Mouse (Mus musculus): ENCODE measurements at regions not wholly inside any gene's neighbourhood (a gene's known extent, or its start where the extent isn't known, plus 50 kb on each side); places are given as distances from the start of the nearest gene placed in this dataset.
"Not testable (repeated sequence)": the region's sequence is repeated elsewhere in the genome, so short reads cannot be mapped to it uniquely, and the experiment has no call there.

DNA sequence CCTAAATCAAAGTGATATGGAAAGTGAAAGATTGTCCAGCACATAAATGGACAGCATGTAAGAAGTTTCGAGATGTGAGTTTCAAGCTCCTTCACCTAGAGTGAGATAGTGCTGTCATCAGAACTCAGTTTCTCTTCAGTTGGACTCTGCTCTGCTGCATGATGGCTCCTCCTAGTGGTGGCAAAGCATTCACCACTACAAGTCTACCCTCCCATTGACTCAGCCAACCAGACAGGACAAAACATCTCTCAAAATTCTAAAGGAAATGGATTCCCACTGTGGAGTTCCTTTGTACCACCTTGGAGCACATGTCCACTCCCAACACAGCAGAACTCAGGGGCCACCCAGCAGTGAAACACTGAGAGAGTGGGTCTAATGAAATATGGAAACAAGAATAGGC is 367.8 kb upstream of the Ngly1 start:
- no peak overlapping the region for H3K9ac ChIP-seq
- no peaks in the 10 kb centered on the region for H3K9me3 ChIP-seq (replicated peaks)
- H3K27me3 ChIP-seq: no peaks in the 10 kb centered on the region
- no peak overlapping the region for H3K4me2 ChIP-seq
- no peak overlapping the region for H3K4me3 ChIP-seq (replicated peaks)
- no peaks in the 10 kb centered on the region for H3K4me1 ChIP-seq
- no peak overlapping the region for H3K27ac ChIP-seq
- WGBS: 72% methylated on average over 1 of the region's 1 CpGs
- no peaks in the 10 kb centered on the region for H3K36me3 ChIP-seq
- ATAC-seq (replicated peaks; ENCODE audit: low FRiP score): 0 out of 2 replicates have a peak, but pooled peaks have one; percentile 52

DNA sequence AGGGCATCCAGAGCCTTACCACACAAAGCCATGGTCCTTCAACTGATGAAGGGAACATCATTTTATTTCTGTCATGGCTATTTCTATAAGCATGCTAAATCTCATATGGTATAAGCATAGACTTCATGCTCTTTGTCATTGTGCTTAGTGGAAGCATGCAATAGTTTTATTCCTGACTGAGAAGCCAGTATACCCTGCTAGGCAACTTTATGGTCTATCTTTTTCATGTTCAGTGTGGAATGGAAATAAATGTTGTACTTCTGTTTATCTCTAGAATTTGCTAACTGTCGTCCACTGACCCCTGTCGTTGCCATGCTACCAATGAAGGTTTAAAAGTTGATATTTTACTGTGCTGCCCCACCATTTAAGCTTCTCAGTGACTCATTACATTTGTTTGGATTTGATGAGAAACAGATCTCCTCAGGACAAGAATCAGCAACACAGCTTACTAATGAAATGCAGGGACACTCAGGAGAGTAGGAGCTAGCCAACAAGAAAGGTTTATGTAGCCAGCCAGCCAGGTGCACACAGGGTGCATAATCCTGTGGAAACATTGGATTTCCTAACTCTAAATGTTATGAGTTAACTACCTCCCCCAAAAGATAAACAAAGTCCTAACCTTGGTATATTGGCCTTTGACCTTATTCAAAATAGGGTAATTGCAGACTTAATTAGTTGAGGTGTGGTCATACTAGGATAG is 364.3 kb upstream of the Ngly1 start:
- no peak for ATAC-seq (replicated peaks; ENCODE audit: low FRiP score)
- 69% methylated on average over 2 of the region's 2 CpGs for WGBS

DNA sequence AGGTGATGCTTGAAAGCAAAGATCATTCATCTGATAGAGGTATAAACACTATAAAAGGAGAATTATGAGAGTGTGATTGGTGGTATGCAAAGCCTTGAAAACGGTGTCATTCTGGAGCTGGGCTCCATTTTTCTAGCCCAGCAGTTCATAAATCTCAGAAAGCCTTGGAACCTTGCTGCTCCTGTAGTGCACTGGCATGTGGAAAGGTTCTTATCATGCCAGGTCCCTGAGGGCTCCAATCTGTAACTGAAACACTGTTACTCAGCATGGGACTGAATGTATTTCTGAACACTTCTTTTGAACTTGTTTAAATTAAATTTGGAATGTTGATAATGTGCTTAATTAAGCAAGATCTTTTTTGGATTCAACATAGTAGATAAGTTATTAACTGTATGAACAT is 352.0 kb upstream of the Ngly1 start:
- Histone ChIP-seq H3K27me3 (no peaks in the 10 kb centered on the region), H3K4me3 (replicated peaks) (no peak overlapping the region), H3K36me3 (no peaks in the 10 kb centered on the region), H3K4me2 (no peak overlapping the region), H3K4me1 (no peaks in the 10 kb centered on the region), H3K27ac (no peak overlapping the region), H3K9me3 (replicated peaks) (no peaks in the 10 kb centered on the region), H3K9ac (no peak overlapping the region)
- ATAC-seq (replicated peaks; ENCODE audit: low FRiP score): no peak
- 42% methylated on average over 1 of the region's 1 CpGs for WGBS

More for the DNA sequence above, 364.3 kb upstream of the Ngly1 start:
- Histone ChIP-seq H3K27ac (no peak overlapping the region), H3K4me1 (no peaks in the 10 kb centered on the region), H3K4me2 (no peak overlapping the region), H3K9ac (no peak overlapping the region), H3K27me3 (no peaks in the 10 kb centered on the region), H3K4me3 (replicated peaks) (no peak overlapping the region), H3K9me3 (replicated peaks) (no peaks in the 10 kb centered on the region), H3K36me3 (no peaks in the 10 kb centered on the region)

DNA sequence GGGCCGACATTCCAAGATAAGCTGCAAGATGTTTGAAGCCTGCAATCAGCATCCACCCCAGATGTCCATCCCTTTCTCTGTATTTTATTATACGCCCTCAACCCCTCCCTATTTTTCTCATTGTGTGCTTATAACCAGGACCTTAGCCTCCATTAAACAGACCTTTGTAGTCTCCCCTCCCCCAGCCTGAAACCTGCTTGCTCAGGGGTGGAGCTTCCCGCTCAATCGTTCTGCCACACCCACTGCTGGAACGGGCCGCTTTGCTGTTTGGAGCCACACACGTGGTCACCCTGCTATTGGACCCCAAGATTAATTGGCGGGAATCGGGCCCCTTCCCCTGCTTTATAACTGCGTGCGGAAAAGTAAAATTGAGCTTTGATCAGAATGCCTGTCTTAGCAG is 342.7 kb upstream of the Ngly1 start:
- H3K4me2 ChIP-seq; H3K36me3 ChIP-seq; ATAC-seq (replicated peaks; ENCODE audit: low FRiP score); H3K27me3 ChIP-seq; H3K9me3 ChIP-seq (replicated peaks); H3K27ac ChIP-seq; H3K4me3 ChIP-seq (replicated peaks); H3K9ac ChIP-seq; H3K4me1 ChIP-seq: not testable (repeated sequence)
- WGBS: 78% methylated on average over 11 of the region's 11 CpGs

DNA sequence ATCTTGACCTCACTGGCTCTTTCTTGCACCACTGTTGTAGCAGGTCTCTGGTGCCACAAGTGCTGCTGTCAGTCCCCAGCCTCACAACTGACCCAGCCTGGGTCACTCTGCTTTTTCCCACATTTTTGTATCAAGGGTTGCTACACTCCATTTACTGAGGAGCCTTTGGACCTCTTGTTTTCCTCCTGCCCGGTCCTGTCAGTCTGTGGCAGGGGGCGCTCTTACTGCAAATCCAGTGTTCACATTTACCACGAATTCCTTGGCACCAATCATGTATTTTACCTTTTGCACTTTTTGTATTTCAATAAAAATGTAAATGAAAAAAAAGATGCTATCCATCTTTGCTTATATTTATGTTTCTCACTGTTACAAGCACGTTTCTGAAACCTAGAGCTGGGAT is 335.9 kb upstream of the Ngly1 start:
- not testable (repeated sequence) for H3K36me3 ChIP-seq; H3K4me1 ChIP-seq; ATAC-seq (replicated peaks; ENCODE audit: low FRiP score); H3K4me2 ChIP-seq; H3K27me3 ChIP-seq; H3K4me3 ChIP-seq (replicated peaks); H3K9ac ChIP-seq; H3K9me3 ChIP-seq (replicated peaks); H3K27ac ChIP-seq
- 70% methylated on average over 4 of the region's 4 CpGs for WGBS

DNA sequence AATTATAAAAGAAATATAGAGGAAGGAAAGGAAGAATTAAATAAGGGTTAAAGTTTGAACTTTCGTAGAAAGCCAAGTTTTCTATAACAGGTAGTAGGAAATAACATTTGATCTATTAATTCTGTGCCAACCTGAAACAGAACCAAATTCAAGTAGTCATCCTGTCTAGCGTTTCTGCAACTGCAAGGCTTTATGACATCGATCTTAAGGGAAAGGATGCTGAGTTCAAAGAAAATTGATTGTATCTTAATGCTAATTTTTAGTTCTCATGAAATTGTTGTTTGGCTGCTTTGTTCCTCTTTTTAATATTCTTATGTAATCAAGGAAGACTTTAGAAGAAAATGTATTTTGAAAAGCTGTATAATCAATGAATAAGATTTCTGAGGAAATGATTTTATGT is 334.9 kb upstream of the Ngly1 start:
- no peaks in the 10 kb centered on the region for H3K4me1 ChIP-seq

DNA sequence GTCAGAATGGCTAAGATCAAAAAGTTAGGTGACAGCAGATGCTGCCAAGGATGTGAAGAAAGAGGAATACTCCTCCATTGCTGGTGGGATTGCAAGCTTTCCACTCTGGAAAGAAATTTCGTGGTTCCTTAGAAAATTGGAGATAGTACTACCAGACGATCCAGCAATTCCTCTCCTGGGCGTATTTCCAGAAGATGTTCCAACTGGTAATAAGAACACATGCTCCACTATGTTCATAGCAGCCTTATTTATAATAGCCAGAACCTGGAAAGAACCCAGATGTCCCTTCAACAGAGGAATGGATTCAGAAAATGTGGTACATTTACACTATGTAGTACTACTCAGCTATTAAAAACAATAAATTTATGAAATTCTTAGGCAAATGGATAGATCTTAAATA is 324.4 kb upstream of the Ngly1 start:
- H3K27me3 ChIP-seq; H3K9me3 ChIP-seq (replicated peaks); H3K27ac ChIP-seq; H3K4me1 ChIP-seq; H3K36me3 ChIP-seq; H3K4me3 ChIP-seq (replicated peaks); H3K9ac ChIP-seq; H3K4me2 ChIP-seq; ATAC-seq (replicated peaks; ENCODE audit: low FRiP score): not testable (repeated sequence)
- WGBS: 87% methylated on average over 3 of the region's 3 CpGs

More for the DNA sequence above, 334.9 kb upstream of the Ngly1 start:
- no peak overlapping the region for H3K27ac ChIP-seq
- H3K36me3 ChIP-seq: no peaks in the 10 kb centered on the region
- H3K4me3 ChIP-seq (replicated peaks): no peak overlapping the region
- no peak overlapping the region for H3K4me2 ChIP-seq
- no peak overlapping the region for H3K9ac ChIP-seq
- no peaks in the 10 kb centered on the region for H3K9me3 ChIP-seq (replicated peaks)
- ATAC-seq (replicated peaks; ENCODE audit: low FRiP score): no peak
- WGBS: 83% methylated on average over 3 of the region's 3 CpGs
- no peaks in the 10 kb centered on the region for H3K27me3 ChIP-seq

DNA sequence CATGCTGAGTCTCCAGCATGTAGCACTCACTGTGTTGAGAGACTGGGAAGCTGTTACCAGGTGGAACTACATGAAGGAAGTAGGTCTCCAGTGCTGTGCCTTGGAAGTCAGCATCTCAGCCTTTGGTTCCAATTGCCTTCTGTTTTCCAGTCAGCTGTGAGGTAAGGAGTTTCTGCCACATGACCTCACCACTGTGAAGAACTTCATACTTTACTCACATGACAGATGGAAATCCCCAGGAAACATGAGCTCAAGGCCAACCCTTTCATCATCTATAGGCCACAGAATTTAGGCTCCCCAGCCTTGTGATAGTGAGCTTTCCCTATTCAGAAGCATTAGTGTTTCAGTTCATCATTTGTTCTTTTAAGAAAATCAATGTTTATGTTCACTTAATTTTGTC is 314.4 kb upstream of the Ngly1 start:
- H3K4me2 ChIP-seq: no peak overlapping the region
- no peak overlapping the region for H3K27ac ChIP-seq
- H3K36me3 ChIP-seq: no peaks in the 10 kb centered on the region
- no peak overlapping the region for H3K9ac ChIP-seq
- ATAC-seq (replicated peaks; ENCODE audit: low FRiP score): no peak
- H3K4me3 ChIP-seq (replicated peaks): no peak overlapping the region
- H3K27me3 ChIP-seq: no peaks in the 10 kb centered on the region
- no peaks in the 10 kb centered on the region for H3K4me1 ChIP-seq
- no peaks in the 10 kb centered on the region for H3K9me3 ChIP-seq (replicated peaks)

DNA sequence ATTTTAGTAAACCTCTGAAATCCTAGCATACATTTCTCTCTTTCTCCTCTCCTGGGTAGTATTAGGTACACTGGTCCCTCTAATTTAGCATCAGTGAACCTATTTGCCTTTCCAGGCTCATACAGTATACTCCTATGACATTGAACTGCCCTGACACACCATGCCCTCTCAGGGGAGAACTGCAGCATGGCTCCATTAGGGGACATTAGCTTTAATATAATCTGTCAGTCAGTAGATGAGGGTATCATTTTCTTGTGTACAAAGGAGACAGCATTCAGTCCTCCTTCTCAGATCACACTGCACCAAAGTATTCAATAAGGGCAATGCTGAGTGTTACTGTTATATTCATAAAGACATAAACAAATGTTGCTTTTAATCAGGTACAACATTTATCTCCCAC is 278.8 kb upstream of the Ngly1 start:
- ATAC-seq (replicated peaks; ENCODE audit: low FRiP score): no peak
- H3K4me2 ChIP-seq: no peak overlapping the region
- no peak overlapping the region for H3K9ac ChIP-seq
- no peak overlapping the region for H3K4me3 ChIP-seq (replicated peaks)
- H3K9me3 ChIP-seq (replicated peaks): no peaks in the 10 kb centered on the region
- no peaks in the 10 kb centered on the region for H3K4me1 ChIP-seq
- no peaks in the 10 kb centered on the region for H3K27me3 ChIP-seq
- no peaks in the 10 kb centered on the region for H3K36me3 ChIP-seq
- H3K27ac ChIP-seq: no peak overlapping the region

DNA sequence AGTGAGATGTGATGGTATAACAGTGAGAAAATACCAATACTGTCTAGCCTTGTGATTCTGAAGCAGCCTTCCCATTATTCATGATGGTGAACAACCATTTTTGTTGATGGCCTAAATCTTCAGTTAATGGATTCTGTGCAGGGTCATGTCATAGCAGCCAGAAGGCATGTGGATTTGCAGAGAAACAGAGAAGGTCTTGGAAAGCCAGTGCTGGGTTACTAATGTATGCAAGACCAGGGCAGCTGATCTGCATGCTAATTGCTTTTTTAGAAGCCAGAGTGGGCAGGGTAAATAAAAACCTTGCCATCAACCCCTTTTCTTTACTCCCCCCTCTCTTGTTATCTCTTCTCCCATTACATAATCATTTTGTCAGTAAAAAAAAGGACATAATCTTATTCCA is 278.3 kb upstream of the Ngly1 start:
- no peaks in the 10 kb centered on the region for H3K27me3 ChIP-seq
- H3K4me2 ChIP-seq: no peak overlapping the region
- ATAC-seq (replicated peaks; ENCODE audit: low FRiP score): no peak
- H3K36me3 ChIP-seq: no peaks in the 10 kb centered on the region
- H3K4me1 ChIP-seq: no peaks in the 10 kb centered on the region
- no peaks in the 10 kb centered on the region for H3K9me3 ChIP-seq (replicated peaks)
- H3K9ac ChIP-seq: no peak overlapping the region
- H3K27ac ChIP-seq: no peak overlapping the region
- H3K4me3 ChIP-seq (replicated peaks): no peak overlapping the region

DNA sequence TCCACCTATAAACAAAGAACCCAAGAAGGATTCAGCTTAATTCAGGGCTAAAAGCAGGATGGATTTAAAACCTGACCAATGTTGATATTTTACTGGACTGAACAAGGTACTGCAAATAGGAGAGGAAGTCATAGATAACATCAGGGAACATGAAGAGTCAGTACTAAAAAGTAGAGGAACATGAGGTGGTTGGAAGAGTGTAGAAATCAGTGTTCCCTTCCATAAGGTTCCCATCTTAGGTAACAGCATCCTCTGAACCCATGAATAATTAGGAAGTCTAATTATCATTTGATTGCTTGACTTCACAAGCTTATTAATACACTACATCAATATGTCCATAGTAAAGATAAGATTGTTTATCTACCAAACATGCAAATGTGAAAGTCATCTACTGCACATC is 277.8 kb upstream of the Ngly1 start:
- ATAC-seq (replicated peaks; ENCODE audit: low FRiP score): no peak
- Histone ChIP-seq H3K27ac (no peak overlapping the region), H3K4me1 (no peaks in the 10 kb centered on the region)

DNA sequence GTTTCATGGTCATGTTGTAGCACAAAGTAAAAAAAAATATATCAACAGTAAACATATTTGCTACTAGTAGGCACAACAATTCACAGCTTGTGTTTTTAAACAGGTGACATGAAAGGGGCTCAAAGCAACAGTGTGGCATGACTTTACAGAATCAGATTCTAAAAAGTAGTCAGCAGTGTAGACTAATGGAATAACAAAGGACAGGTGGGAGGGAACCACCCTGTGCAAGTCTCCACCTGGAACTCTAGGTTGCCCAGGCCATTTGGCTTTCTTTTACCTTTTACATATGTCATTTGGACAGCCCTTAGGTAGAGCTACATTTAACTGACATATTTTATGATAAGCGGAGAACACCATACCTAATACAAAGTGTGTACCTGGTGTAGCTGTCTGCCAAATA is 271.7 kb upstream of the Ngly1 start:
- H3K27me3 ChIP-seq: no peaks in the 10 kb centered on the region
- WGBS: 100% methylated on average over 1 of the region's 1 CpGs
- no peak overlapping the region for H3K4me2 ChIP-seq
- H3K9me3 ChIP-seq (replicated peaks): no peaks in the 10 kb centered on the region
- H3K9ac ChIP-seq: no peak overlapping the region
- H3K27ac ChIP-seq: no peak overlapping the region
- H3K4me1 ChIP-seq: no peaks in the 10 kb centered on the region
- H3K4me3 ChIP-seq (replicated peaks): no peak overlapping the region
- ATAC-seq (replicated peaks; ENCODE audit: low FRiP score): no peak
- no peaks in the 10 kb centered on the region for H3K36me3 ChIP-seq

More for the DNA sequence above, 277.8 kb upstream of the Ngly1 start:
- no peaks in the 10 kb centered on the region for H3K27me3 ChIP-seq
- H3K4me3 ChIP-seq (replicated peaks): no peak overlapping the region
- H3K36me3 ChIP-seq: no peaks in the 10 kb centered on the region
- no peak overlapping the region for H3K9ac ChIP-seq
- H3K4me2 ChIP-seq: no peak overlapping the region
- H3K9me3 ChIP-seq (replicated peaks): no peaks in the 10 kb centered on the region

DNA sequence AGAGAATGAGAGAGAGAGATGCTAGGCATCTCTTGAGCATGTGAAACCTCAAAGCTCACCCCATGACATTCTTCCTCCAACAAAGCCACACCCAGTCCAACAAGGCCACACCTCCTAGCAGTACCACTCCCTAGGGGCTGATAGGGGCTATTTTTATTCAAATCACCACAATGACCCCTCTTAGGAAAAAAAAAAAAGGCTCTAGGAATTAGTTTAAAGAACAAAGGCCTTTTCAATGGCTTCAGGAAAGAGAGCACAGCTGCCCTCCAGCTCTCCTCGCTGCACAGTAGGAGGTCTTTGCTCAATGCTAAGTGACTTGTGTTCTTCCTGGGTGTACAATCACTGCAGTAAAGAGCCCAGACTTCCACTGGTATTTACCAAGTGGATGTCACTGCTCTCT is 270.8 kb upstream of the Ngly1 start:
- no peak overlapping the region for H3K9ac ChIP-seq
- H3K36me3 ChIP-seq: no peaks in the 10 kb centered on the region
- no peak overlapping the region for H3K4me3 ChIP-seq (replicated peaks)
- no peaks in the 10 kb centered on the region for H3K27me3 ChIP-seq
- H3K4me1 ChIP-seq: no peaks in the 10 kb centered on the region
- no peak overlapping the region for H3K4me2 ChIP-seq
- ATAC-seq (replicated peaks; ENCODE audit: low FRiP score): no peak
- H3K27ac ChIP-seq: no peak overlapping the region
- H3K9me3 ChIP-seq (replicated peaks): no peaks in the 10 kb centered on the region
- 18% methylated on average over 1 of the region's 1 CpGs for WGBS
